Mouse (Mus musculus) midbrain, embryonic 10.5 days (tissue): Measurements from ENCODE around the gene Nf2. TPM values are rescaled to one million over a fixed set of nuclear protein-coding genes. Genes with fewer than 3 reads are reported as not detected.

Experiments
- DNase-seq: peaks from one replicate; pipeline ENCODE4 v3.0.0-alpha.2; 2017; ENCODE audit warnings: low spot score
- H3K27ac ChIP-seq: fragments of 300-500 bp; sonication (generic); replicated peaks from 2 replicates; pipeline ENCODE4 v1.5.1; 2016; ENCODE audit warnings: mild to moderate bottlenecking
- H3K27me3 ChIP-seq: fragments of 300-500 bp; sonication (generic); 2 replicates; pipeline ENCODE4 v1.6.1; 2016; ENCODE audit warnings: low read depth, mild to moderate bottlenecking; ENCODE audit not compliant: poor library complexity, severe bottlenecking
- H3K36me3 ChIP-seq: fragments of 300-500 bp; sonication (generic); 2 replicates; pipeline ENCODE4 v1.6.1; 2016; ENCODE audit warnings: mild to moderate bottlenecking, moderate library complexity
- H3K4me1 ChIP-seq: fragments of 300-500 bp; sonication (generic); 2 replicates; pipeline ENCODE4 v1.6.1; 2016
- H3K4me3 ChIP-seq: fragments of 300-500 bp; sonication (generic); 2 replicates; pipeline ENCODE4 v1.5.1; 2016; ENCODE audit warnings: mild to moderate bottlenecking, moderate library complexity
- H3K9me3 ChIP-seq: fragments of 300-500 bp; sonication (generic); replicated peaks from 2 replicates; pipeline ENCODE4 v1.6.1; 2016; ENCODE audit warnings: mild to moderate bottlenecking
- WGBS: fragments of 180-500 bp; shearing (Covaris S2); methylation state at CpG from one replicate; pipeline ENCODE4 v1.1.7; 2016; 5-methylcytosine and 5-hydroxymethylcytosine counted together
- polyA plus RNA-seq: library from polyadenylated mRNA; unstranded; fragments of >200 nt; fragmentation: Nextera tagmentation; extraction: Ambion mirVana; gene quantifications from 2 replicates; pipeline ENCODE4 v1.2.1, GENCODE M21; 2016

The Nf2 gene
- polyA plus RNA-seq, 1 experiment from 2014 or later = 55.5 TPM

- H3K9me3 ChIP-seq = no peaks in the 10 kb centered on the region
- DNase-seq = no peak
- 61% methylated on average over 7 of the region's 7 CpGs for WGBS
- H3K4me1 ChIP-seq = peaks cover 10% of the 10 kb centered on the region
- no peak overlapping the region for H3K4me3 ChIP-seq
- peaks cover 71% of the 10 kb centered on the region for H3K36me3 ChIP-seq
- H3K27me3 ChIP-seq = no peaks in the 10 kb centered on the region
- H3K27ac ChIP-seq = no peak overlapping the region
These were observed 77.6 kb downstream of the Nf2 start for GRCm38 (mm10) chr11:4771756-4772155.

GRCm38 (mm10) chr11:4769881-4770280 lies 79.5 kb downstream of the Nf2 start:
- no peak for DNase-seq
- no peak overlapping the region for H3K27ac ChIP-seq
- H3K9me3 ChIP-seq = no peaks in the 10 kb centered on the region
- no peaks in the 10 kb centered on the region for H3K27me3 ChIP-seq
- peaks cover 60% of the 10 kb centered on the region for H3K36me3 ChIP-seq
- H3K4me3 ChIP-seq = no peak overlapping the region
- peaks cover 10% of the 10 kb centered on the region for H3K4me1 ChIP-seq
- WGBS = 97% methylated on average over 6 of the region's 6 CpGs

GRCm38 (mm10) chr11:4769293-4769692 lies 80.0 kb downstream of the Nf2 start:
- H3K27ac ChIP-seq = no peak overlapping the region
- 80% methylated on average over 7 of the region's 7 CpGs for WGBS
- H3K4me3 ChIP-seq = no peak overlapping the region

GRCm38 (mm10) chr11:4768399-4768798 lies 80.9 kb downstream of the Nf2 start:
- H3K9me3 ChIP-seq = no peaks in the 10 kb centered on the region
- no peaks in the 10 kb centered on the region for H3K27me3 ChIP-seq
- H3K4me3 ChIP-seq = no peak overlapping the region
- peaks cover 13% of the 10 kb centered on the region for H3K4me1 ChIP-seq
- H3K27ac ChIP-seq = no peak overlapping the region
- H3K36me3 ChIP-seq = peaks cover 55% of the 10 kb centered on the region
- WGBS = 93% methylated on average over 4 of the region's 4 CpGs
- no peak for DNase-seq

More at GRCm38 (mm10) chr11:4769293-4769692, 80.0 kb downstream of the Nf2 start:
- Histone ChIP-seq H3K36me3 (peaks cover 58% of the 10 kb centered on the region), H3K9me3 (no peaks in the 10 kb centered on the region), H3K4me1 (peaks cover 10% of the 10 kb centered on the region), H3K27me3 (no peaks in the 10 kb centered on the region)
- DNase-seq = no peak

- peaks cover 24% of the 10 kb centered on the region for H3K27me3 ChIP-seq
- WGBS = 78% methylated on average over 5 of the region's 5 CpGs
- H3K36me3 ChIP-seq = peaks cover 29% of the 10 kb centered on the region
- no peak overlapping the region for H3K4me3 ChIP-seq
- peaks cover 28% of the 10 kb centered on the region for H3K4me1 ChIP-seq
- no peak for DNase-seq
- H3K9me3 ChIP-seq = no peaks in the 10 kb centered on the region
- no peak overlapping the region for H3K27ac ChIP-seq
These were observed 84.9 kb downstream of the Nf2 start for GRCm38 (mm10) chr11:4764476-4764875.

GRCm38 (mm10) chr11:4763631-4764030 lies 85.7 kb downstream of the Nf2 start:
- DNase-seq = no peak
- peaks cover 21% of the 10 kb centered on the region for H3K36me3 ChIP-seq
- H3K27ac ChIP-seq = no peak overlapping the region
- no peak overlapping the region for H3K4me3 ChIP-seq
- peaks cover 24% of the 10 kb centered on the region for H3K27me3 ChIP-seq
- no peaks in the 10 kb centered on the region for H3K9me3 ChIP-seq
- WGBS = 29% methylated on average over 5 of the region's 5 CpGs
- peaks cover 28% of the 10 kb centered on the region for H3K4me1 ChIP-seq

- 9% methylated on average over 2 of the region's 2 CpGs for WGBS
These were observed 86.8 kb downstream of the Nf2 start for GRCm38 (mm10) chr11:4762511-4762910.

GRCm38 (mm10) chr11:4761991-4762390 lies 87.3 kb downstream of the Nf2 start:
- no peak for DNase-seq
- Histone ChIP-seq H3K4me1 (peaks cover 28% of the 10 kb centered on the region), H3K27ac (peak overlapping the region; percentile 59), H3K27me3 (peaks cover 24% of the 10 kb centered on the region), H3K36me3 (peaks cover 4% of the 10 kb centered on the region), H3K9me3 (no peaks in the 10 kb centered on the region), H3K4me3 (no peak overlapping the region)
- 5% methylated on average over 6 of the region's 6 CpGs for WGBS

More at GRCm38 (mm10) chr11:4762511-4762910, 86.8 kb downstream of the Nf2 start:
- H3K27me3 ChIP-seq = peaks cover 24% of the 10 kb centered on the region
- no peaks in the 10 kb centered on the region for H3K9me3 ChIP-seq
- peaks cover 9% of the 10 kb centered on the region for H3K36me3 ChIP-seq
- H3K4me3 ChIP-seq = no peak overlapping the region
- H3K4me1 ChIP-seq = peaks cover 28% of the 10 kb centered on the region
- no peak for DNase-seq
- peak overlapping the region; percentile 59 for H3K27ac ChIP-seq

GRCm38 (mm10) chr11:4760438-4760837 lies 88.9 kb downstream of the Nf2 start:
- Histone ChIP-seq H3K27me3 (peaks cover 24% of the 10 kb centered on the region), H3K27ac (no peak overlapping the region), H3K36me3 (peaks cover 3% of the 10 kb centered on the region), H3K9me3 (no peaks in the 10 kb centered on the region), H3K4me1 (peaks cover 31% of the 10 kb centered on the region), H3K4me3 (no peak overlapping the region)
- no peak for DNase-seq
- WGBS = 43% methylated on average over 4 of the region's 4 CpGs

- H3K9me3 ChIP-seq = 0 out of 2 replicates have a peak, but pooled peaks cover 5% of the 10 kb centered on the region
- DNase-seq = no peak
- peaks cover 25% of the 10 kb centered on the region for H3K4me1 ChIP-seq
- no peak overlapping the region for H3K4me3 ChIP-seq
- no peaks in the 10 kb centered on the region for H3K36me3 ChIP-seq
- H3K27me3 ChIP-seq = peaks cover 19% of the 10 kb centered on the region
- no peak overlapping the region for H3K27ac ChIP-seq
- WGBS = 68% methylated on average over 4 of the region's 4 CpGs
These were observed 91.6 kb downstream of the Nf2 start for GRCm38 (mm10) chr11:4757789-4758158.

- no peak overlapping the region for H3K4me3 ChIP-seq
- WGBS = 82% methylated on average over 11 of the region's 11 CpGs
- H3K27ac ChIP-seq = no peak overlapping the region
- H3K27me3 ChIP-seq = peaks cover 13% of the 10 kb centered on the region; the same call in 1 of the 2 replicates
- peaks cover 23% of the 10 kb centered on the region for H3K4me1 ChIP-seq
- H3K9me3 ChIP-seq = 0 out of 2 replicates have a peak, but pooled peaks cover 5% of the 10 kb centered on the region
- no peak for DNase-seq
- H3K36me3 ChIP-seq = no peaks in the 10 kb centered on the region
These were observed 92.2 kb downstream of the Nf2 start for GRCm38 (mm10) chr11:4756984-4757788.

- 90% methylated on average over 9 of the region's 9 CpGs for WGBS
These were observed 92.9 kb downstream of the Nf2 start for GRCm38 (mm10) chr11:4756460-4756859.

GRCm38 (mm10) chr11:4754867-4755266 lies 94.5 kb downstream of the Nf2 start:
- WGBS = 81% methylated on average over 11 of the region's 11 CpGs

More at GRCm38 (mm10) chr11:4756460-4756859, 92.9 kb downstream of the Nf2 start:
- Histone ChIP-seq H3K27me3 (0 out of 2 replicates have a peak, but pooled peaks cover 6% of the 10 kb centered on the region), H3K36me3 (no peaks in the 10 kb centered on the region), H3K9me3 (0 out of 2 replicates have a peak, but pooled peaks cover 5% of the 10 kb centered on the region), H3K4me3 (no peak overlapping the region), H3K4me1 (peaks cover 16% of the 10 kb centered on the region), H3K27ac (no peak overlapping the region)
- DNase-seq = no peak

More at GRCm38 (mm10) chr11:4754867-4755266, 94.5 kb downstream of the Nf2 start:
- H3K27me3 ChIP-seq = peaks cover 14% of the 10 kb centered on the region
- H3K4me1 ChIP-seq = peaks cover 9% of the 10 kb centered on the region
- H3K9me3 ChIP-seq = 0 out of 2 replicates have a peak, but pooled peaks cover 5% of the 10 kb centered on the region
- H3K4me3 ChIP-seq = no peak overlapping the region
- no peaks in the 10 kb centered on the region for H3K36me3 ChIP-seq
- no peak for DNase-seq
- H3K27ac ChIP-seq = no peak overlapping the region
